Mouse (Mus musculus): Measurements from ENCODE around the gene Uckl1.

Uckl1 gene

GRCm38 (mm10) chr2:181589011-181589731, 4.5 kb upstream of the Uckl1 start:
- DNase-seq: no peak

- no peak for DNase-seq
These were observed 3.6 kb upstream of the Uckl1 start for GRCm38 (mm10) chr2:181588229-181588780.

- DNase-seq: no peak
These were observed 3.1 kb upstream of the Uckl1 start for GRCm38 (mm10) chr2:181587796-181588195.

- no peak for DNase-seq
These were observed 1.4 kb upstream of the Uckl1 start for GRCm38 (mm10) chr2:181586124-181586523.

GRCm38 (mm10) chr2:181585506-181585905, 814 bp upstream of the Uckl1 start:
- DNase-seq: no peak

GRCm38 (mm10) chr2:181583460-181584257, 1.0 kb downstream of the Uckl1 start:
- DNase-seq: no peak

GRCm38 (mm10) chr2:181582939-181583338, 1.8 kb downstream of the Uckl1 start:
- no peak for DNase-seq

- DNase-seq: no peak
These were observed 2.3 kb downstream of the Uckl1 start for GRCm38 (mm10) chr2:181582358-181582757.

- DNase-seq: peak; percentile 88 to 91
These were observed 3.1 kb downstream of the Uckl1 start for GRCm38 (mm10) chr2:181581402-181582120.

GRCm38 (mm10) chr2:181581016-181581401, 3.7 kb downstream of the Uckl1 start:
- DNase-seq: peak; percentile 84 to 88

- DNase-seq: no peak
These were observed 4.4 kb downstream of the Uckl1 start for GRCm38 (mm10) chr2:181580131-181580772.

GRCm38 (mm10) chr2:181579681-181580080, 5.0 kb downstream of the Uckl1 start:
- no peak for DNase-seq

GRCm38 (mm10) chr2:181578790-181579618, 5.7 kb downstream of the Uckl1 start:
- no peak for DNase-seq

- peak; percentile 74 to 80 for DNase-seq
These were observed 6.6 kb downstream of the Uckl1 start for GRCm38 (mm10) chr2:181577981-181578581.

- peak in 1 of 2 experiments; percentile 11 for DNase-seq
These were observed 7.6 kb downstream of the Uckl1 start for GRCm38 (mm10) chr2:181577126-181577525.

GRCm38 (mm10) chr2:181576613-181577012, 8.1 kb downstream of the Uckl1 start:
- no peak for DNase-seq

- peak in 1 of 2 experiments; percentile 7 for DNase-seq
These were observed 9.7 kb downstream of the Uckl1 start for GRCm38 (mm10) chr2:181574921-181575545.

- DNase-seq: peak in 1 of 2 experiments; percentile 2
These were observed 10.7 kb downstream of the Uckl1 start for GRCm38 (mm10) chr2:181573961-181574360.

GRCm38 (mm10) chr2:181572921-181573920, 11.5 kb downstream of the Uckl1 start:
- peak; percentile 65 to 73 for DNase-seq
